Mouse (Mus musculus) embryonic fibroblast, embryonic 13.5 days (primary cell): ENCODE results near the gene Snx8. TPM values are rescaled to one million over a fixed set of nuclear protein-coding genes. Genes with fewer than 3 reads are reported as not detected.

Source experiments
- H3K27ac ChIP-seq: 2 replicates; pipeline ENCODE4 v1.5.1; 2012; ENCODE audit warnings: low read length, control low read depth, inconsistent platforms; ENCODE audit not compliant: insufficient read depth
- H3K4me1 ChIP-seq: 2 replicates; pipeline ENCODE4 v1.6.1; 2011; ENCODE audit warnings: low read length; ENCODE audit not compliant: control insufficient read depth, insufficient read depth
- H3K4me3 ChIP-seq: 2 replicates; pipeline ENCODE4 v1.5.1; 2011; ENCODE audit warnings: mild to moderate bottlenecking, control low read depth, low read length; ENCODE audit not compliant: insufficient read depth
- CTCF ChIP-seq: IDR thresholded peaks from 2 replicates; pipeline ENCODE4 v1.5.1; 2011; ENCODE audit warnings: mild to moderate bottlenecking, control low read depth, low read length, moderate library complexity, borderline replicate concordance; ENCODE audit not compliant: insufficient read depth
- POLR2A ChIP-seq: IDR thresholded peaks from 2 replicates; pipeline ENCODE4 v1.6.1; 2011; ENCODE audit warnings: low read depth, mild to moderate bottlenecking, control low read depth, low read length, moderate library complexity
- polyA plus RNA-seq: library from polyadenylated mRNA; stranded (reverse); fragments of >200 nt; gene quantifications from 2 replicates; pipeline ENCODE4 v1.2.4, GENCODE M21; 2011; ENCODE audit warnings: low read depth; ENCODE audit not compliant: missing spikeins, insufficient read length

Gene Snx8
- polyA plus RNA-seq, 1 experiment, result 16.4 TPM

DNA sequence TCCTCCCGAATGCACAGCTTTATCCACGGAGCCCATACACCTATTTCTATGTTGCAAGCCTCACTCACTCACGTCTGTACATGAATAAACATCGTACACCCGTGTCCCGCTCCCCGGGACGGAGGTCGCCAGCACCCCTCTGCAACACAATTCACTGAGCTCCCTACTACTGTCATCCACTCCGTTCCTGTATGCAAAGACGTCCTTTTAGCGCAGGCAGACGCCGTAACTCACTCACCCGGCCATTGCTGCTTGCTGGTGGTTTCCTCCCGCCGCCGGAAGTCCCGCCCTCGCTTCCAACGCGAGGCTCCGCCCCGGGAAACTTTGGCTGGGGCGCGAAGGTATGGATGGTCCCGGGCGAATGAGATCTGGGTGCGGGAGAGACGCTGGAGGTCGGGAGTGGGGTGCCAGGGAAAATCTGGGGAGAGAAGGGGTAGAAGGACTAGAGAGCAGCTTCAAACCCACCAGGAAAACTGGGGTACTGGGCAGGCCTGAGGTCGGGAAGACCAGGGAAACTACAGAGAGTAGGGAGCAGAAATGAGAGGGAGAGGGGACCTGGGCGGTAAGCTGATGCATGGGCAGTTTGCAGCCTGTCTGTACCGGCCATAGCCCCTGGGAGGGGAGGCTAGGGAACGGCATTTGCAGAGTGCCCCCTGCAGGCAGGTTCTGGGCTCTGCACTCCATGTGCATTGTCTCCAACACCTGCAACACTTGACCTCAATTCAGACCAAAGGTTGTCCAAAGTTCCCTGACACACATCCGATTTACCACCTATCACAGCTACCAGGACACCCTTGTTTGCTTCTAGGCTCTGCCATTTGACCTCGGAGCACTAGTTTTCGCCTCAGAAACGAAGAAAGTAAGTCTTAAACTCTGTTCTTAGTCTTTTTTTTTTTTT lies 57.2 kb downstream of the Snx8 start, which contains the start of gene Mrm2:
TSS of gene Mrm2 (minus strand) at position 284 of the 898 bp plus-strand sequence.
- TF ChIP-seq POLR2A, result peak; percentile 94
- TF ChIP-seq CTCF, result peak; percentile 75
- 0 out of 2 replicates have a peak, but pooled peaks cover 2% of the 10 kb centered on the region for H3K4me1 ChIP-seq
- peak within 1 kb of the TSS; percentile 19; the same call in 1 of the 2 replicates for H3K27ac ChIP-seq
- peak within 1 kb of the TSS; percentile 68 for H3K4me3 ChIP-seq

DNA sequence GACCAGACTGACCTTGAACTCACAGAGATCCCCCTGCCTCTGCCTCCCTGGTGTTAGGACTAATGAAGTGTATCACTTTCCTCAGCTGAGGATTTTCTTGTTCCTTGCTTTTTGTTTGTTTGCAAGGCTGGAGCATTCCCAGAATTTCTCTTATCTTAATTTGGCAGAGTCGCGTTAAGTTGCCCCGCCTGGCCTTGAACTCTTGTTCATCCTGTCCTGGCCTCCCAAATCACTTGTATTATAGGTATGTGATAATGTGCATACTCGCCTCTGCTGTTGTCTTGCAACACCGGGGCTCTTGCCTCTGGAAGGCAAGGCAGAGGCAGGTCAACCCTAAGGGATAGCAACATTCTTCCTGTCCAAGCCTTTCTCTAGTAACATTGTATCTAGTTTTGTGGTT lies 65.0 kb downstream of the Snx8 start:
- H3K27ac ChIP-seq, result no peak overlapping the region
- H3K4me1 ChIP-seq, result 0 out of 2 replicates have a peak, but pooled peaks cover 3% of the 10 kb centered on the region
- H3K4me3 ChIP-seq, result no peak overlapping the region
- TF ChIP-seq CTCF (no peak), POLR2A (no peak)

DNA sequence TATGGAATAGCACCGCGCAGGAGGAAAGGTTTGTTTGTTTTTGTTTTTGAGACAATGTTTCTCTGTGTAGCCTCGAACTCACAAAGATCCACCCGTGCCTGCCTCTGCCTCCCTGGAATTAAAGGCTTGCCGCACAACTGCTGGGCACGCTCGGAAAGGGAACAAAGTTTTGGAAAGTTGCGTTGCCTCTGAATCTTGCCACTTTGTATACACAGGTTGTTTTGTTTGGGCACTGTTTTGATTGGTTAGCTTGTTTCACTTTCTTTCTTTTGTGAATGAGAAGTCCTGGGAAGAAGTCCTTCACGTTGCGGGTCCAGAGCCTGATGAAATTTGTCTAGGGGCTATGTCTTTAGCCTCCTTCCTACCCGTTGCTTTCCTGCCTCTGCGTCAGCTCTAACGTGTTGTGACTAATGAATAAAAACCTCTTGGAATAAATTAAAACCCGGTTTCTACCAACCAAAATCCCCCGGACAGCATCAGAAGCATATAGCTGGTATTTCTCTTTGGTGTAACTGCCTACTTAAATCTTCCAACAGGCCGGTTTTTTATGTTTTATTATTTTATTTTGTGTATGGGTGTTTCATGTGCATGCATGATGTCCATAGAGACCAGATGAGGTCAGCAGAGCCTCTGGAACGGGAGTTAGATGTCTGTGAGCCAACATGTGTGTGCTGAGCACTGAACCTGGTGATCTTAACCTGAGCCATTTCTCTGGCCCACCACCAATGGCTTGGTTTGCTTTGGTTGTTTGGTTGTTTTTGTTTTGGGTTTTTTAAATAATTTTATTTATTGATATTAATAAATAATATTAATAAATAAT lies 67.1 kb downstream of the Snx8 start:
- H3K4me1 ChIP-seq, result peaks cover 3% of the 10 kb centered on the region; the same call in 1 of the 2 replicates
- H3K27ac ChIP-seq, result peak overlapping the region; percentile 86
- no peak for TF ChIP-seq CTCF
- TF ChIP-seq POLR2A, result 0 out of 2 replicates have a peak, but pooled peaks have one; percentile 22
- H3K4me3 ChIP-seq, result peak overlapping the region; percentile 98

DNA sequence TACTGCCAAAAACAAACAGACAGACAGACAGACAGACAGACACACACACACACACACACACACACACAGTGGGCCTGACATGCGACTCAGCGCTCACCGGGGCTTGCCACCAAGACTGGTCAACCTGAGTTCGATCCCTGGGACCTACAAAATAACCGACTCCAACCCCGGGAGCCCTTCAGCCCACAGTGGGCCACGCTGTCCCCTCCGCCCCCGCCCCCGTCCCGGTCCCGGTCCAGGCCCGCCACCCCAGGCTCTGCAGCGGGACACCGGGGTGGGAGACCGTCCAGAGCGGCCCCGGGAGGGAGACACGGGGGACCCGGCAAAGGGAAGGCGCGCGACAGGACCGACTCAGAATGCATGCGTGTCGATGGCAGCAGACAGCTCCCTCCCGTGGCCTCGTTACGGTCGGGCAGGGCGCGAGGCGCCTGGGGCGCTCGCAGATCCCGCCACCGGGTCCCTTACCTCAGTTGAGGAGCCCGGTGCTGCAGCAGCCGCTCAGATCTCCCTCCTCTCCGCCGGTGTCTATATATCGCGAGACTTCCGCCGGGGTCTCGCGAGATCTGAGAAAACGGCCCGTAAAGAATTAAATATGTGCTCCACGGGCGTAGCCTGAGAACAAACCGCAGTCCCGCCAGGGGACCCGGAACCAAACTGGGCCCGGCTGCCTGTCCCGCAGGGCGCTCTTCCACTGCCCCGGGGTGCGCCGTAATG lies 67.9 kb downstream of the Snx8 start, which contains the start of the genes Mad1l1 and Nudt1:
TSS of gene Mad1l1 (minus strand) at position 511 of the 714 bp plus-strand sequence.
TSS of gene Nudt1 (plus strand) at position 615 of the 714 bp plus-strand sequence.
- TF ChIP-seq POLR2A (peak; percentile 77), CTCF (no peak)
- Histone ChIP-seq H3K27ac (peak within 1 kb of the TSS; percentile 86), H3K4me3 (peak within 1 kb of the TSS; percentile 98)

DNA sequence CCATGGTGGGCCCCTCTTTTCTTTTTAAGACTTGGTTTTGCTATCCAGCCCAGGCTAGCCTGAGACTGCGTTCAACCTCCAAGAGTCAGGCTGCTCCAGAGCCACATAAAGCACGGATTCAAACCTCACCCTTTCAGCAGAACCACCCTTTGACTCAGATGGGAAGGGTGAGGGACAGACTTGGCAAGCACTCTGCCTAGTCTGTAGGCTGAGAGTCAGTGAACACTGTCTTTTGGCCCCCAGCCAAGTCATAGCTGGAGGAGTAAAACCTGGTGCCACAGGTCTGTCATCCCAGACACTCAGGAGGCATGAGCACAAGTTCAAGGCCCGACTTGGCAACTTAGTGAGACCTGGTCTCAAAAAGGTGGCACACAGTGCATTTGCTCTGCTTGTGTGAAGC lies 72.3 kb downstream of the Snx8 start:
- TF ChIP-seq POLR2A, result no peak
- no peak for TF ChIP-seq CTCF
- Histone ChIP-seq H3K4me1 (peaks cover 3% of the 10 kb centered on the region; the same call in 1 of the 2 replicates), H3K27ac (no peak overlapping the region), H3K4me3 (no peak overlapping the region)

More for the DNA sequence above, 67.9 kb downstream of the Snx8 start, which contains the start of the genes Mad1l1 and Nudt1:
- peaks cover 3% of the 10 kb centered on the region; the same call in 1 of the 2 replicates for H3K4me1 ChIP-seq

DNA sequence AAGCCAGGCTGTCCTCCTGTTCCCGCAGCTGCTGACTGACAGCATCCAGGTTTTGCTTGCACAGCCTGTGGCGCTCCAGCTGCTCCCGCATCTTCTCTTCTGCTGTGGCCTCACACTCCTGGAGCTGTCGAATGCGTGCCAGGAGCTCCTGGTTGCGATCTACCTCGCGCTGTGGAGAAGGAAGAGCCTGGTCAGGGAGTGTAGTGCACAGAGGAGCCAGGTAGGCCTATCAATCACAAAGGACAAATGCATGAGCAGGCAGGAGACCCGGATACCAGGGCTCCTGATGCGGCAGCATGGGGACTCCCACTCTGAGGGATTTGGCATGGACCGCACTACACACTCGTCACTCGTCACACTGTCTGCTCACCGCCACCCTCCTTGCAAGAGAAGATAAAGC lies 81.5 kb downstream of the Snx8 start:
- TF ChIP-seq CTCF, result no peak
- no peak overlapping the region for H3K27ac ChIP-seq
- H3K4me3 ChIP-seq, result no peak overlapping the region
- H3K4me1 ChIP-seq, result no peaks in the 10 kb centered on the region

DNA sequence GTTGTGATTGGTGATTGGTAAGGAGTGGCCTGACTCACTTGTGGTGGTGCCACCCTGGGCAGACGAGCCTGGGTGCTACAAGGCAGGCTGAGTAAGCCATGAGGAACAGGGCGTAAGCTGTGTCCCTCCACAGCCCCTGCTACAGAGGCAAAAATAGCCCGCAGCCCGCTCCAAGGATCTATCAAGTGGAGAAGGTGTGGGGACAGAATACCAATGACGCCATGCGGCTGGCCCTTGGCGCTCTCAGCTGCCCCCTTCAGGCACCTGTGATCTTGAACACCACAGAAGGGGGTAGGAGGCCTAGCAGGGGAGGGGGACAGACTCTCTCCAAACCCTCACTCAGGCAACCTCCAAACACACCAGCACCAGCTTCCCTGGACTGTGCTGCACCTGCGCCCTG lies 83.0 kb downstream of the Snx8 start:
- TF ChIP-seq POLR2A (no peak), CTCF (no peak)
- Histone ChIP-seq H3K4me1 (no peaks in the 10 kb centered on the region), H3K4me3 (no peak overlapping the region), H3K27ac (no peak overlapping the region)

DNA sequence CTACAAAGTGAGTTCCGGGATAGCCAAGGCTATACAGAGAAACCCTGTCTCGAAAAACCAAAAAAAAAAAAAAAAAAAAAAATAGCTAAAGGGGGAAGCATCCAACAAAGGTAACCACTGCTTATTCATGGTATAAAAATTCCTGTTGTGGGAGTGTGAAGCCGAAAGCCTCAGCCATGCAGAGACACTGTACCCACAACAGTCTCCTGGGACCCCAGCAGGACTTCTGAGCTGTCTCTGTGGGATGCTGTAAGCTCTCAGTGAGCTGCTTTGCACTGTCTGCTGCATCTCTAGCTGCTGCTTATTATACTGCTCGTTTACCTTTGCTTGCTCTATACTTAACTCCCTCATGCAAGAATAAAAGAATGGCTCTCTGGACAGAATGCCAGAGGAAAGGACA lies 90.8 kb downstream of the Snx8 start:
- Histone ChIP-seq H3K4me1 (no peaks in the 10 kb centered on the region), H3K27ac (no peak overlapping the region), H3K4me3 (no peak overlapping the region)
- no peak for TF ChIP-seq CTCF
- TF ChIP-seq POLR2A, result no peak

DNA sequence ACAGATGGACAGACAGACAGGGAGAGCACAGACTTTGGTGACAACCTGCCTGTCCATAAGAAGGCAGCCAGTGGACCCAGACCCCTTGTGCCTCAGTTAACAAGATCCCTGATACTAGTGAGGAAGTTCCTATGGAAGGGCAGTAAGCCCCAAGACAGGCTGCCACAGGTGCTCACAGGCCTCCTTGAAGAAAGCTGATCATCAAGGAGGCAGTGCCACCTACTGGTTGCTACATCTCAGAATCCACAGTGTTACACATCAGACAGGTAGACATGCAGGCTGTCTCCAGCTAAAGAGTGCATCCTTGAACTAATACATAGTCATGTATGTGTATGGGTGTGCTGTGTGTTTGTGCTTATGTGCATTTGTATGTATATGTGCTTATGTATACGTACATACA lies 96.9 kb downstream of the Snx8 start:
- no peaks in the 10 kb centered on the region for H3K4me1 ChIP-seq
- peak; percentile 39; the same call in 1 of the 2 replicates for TF ChIP-seq CTCF
- no peak for TF ChIP-seq POLR2A
- H3K4me3 ChIP-seq, result no peak overlapping the region
- H3K27ac ChIP-seq, result no peak overlapping the region

Other genes with a start within 250 kb of the Snx8 start
- 21.3 and 22.6 TPM in 2 replicates for gene Mad1l1, start 67.7 kb downstream of the Snx8 start, polyA plus RNA-seq
- gene Nudt1, start 67.6 kb downstream of the Snx8 start, polyA plus RNA-seq, result 13.2 and 13.8 TPM in 2 replicates
- gene Mrm2, start 57.4 kb downstream of the Snx8 start, polyA plus RNA-seq, result 5.1 and 8.3 TPM in 2 replicates
- gene Eif3b, start 30.1 kb upstream of the Snx8 start, polyA plus RNA-seq, result 149 and 201 TPM in 2 replicates
- not detected in 2 replicates for gene Gm4869, start 56.4 kb upstream of the Snx8 start, polyA plus RNA-seq
- 31.6 and 66.5 TPM in 2 replicates for gene Chst12, start 116.3 kb upstream of the Snx8 start, polyA plus RNA-seq
- gene Grifin, start 175.8 kb upstream of the Snx8 start, polyA plus RNA-seq, result not detected in 2 replicates
- gene Lfng, start 218.1 kb upstream of the Snx8 start, polyA plus RNA-seq, result 7.1 and 8.2 TPM in 2 replicates